Mouse (Mus musculus) cortical plate, adult 2 months (tissue): ENCODE measurements around the gene Rhox4a2.
"Not testable (repeated sequence)": the region's sequence is repeated elsewhere in the genome, so short reads cannot be mapped to it uniquely, and the experiment has no call there.

Experiments used
- CTCF ChIP-seq: fragments of 200-500 bp; IDR thresholded peaks from 2 replicates; pipeline ENCODE4 v1.5.1; 2011; ENCODE audit warnings: mild to moderate bottlenecking, control low read depth, low read length; ENCODE audit not compliant: insufficient read depth; ENCODE audit errors: extremely low read depth
- POLR2A ChIP-seq: fragments of 200-500 bp; IDR thresholded peaks from 2 replicates; pipeline ENCODE4 v1.6.1; 2011; ENCODE audit warnings: mild to moderate bottlenecking, low read length, control low read depth; ENCODE audit not compliant: insufficient read depth; ENCODE audit errors: extremely low read depth

DNA sequence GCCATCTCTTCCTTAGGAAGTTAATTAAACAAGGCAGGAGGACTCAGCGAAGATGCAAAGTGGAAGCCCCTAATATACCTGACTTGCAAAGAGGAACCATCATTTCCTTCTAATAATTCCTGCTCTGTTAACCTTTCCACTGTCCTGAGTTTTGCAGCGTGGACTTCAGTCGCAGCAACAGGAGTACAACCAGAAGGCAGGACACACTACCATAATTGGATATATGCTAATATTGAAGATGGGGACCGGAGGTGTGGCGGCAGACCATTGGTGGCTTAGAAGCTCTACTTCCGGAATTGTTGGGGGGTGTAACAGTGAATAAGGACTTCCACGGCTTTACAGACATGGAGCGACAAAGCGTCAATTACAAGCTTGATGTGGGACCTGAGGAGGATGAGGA, 21.1 kb downstream of the Rhox4a2 start, which contains the start of gene Rhox2b:
- not testable (repeated sequence) for TF ChIP-seq POLR2A, CTCF
